Mouse (Mus musculus) stomach, postnatal 0 days (tissue): ENCODE results near the gene Tial1.

Experiments
- CTCF ChIP-seq: IDR thresholded peaks from 2 replicates; pipeline ENCODE4 v1.5.1; 2016; ENCODE audit warnings: antibody characterized with exemption, low read depth, mild to moderate bottlenecking, moderate library complexity
- EP300 ChIP-seq: optimal IDR thresholded peaks from 2 replicates; pipeline ENCODE3; 2016; ENCODE audit warnings: antibody characterized with exemption

GRCm38 (mm10) chr7:128494546-128494945, 33.0 kb upstream of the Tial1 start:
- no peak for TF ChIP-seq CTCF
- no peak for TF ChIP-seq EP300
